Mouse (Mus musculus) midbrain, embryonic 11.5 days (tissue): Measurements from ENCODE around the gene Abi1. TPM values are rescaled to one million over a fixed set of nuclear protein-coding genes. Genes with fewer than 3 reads are reported as not detected.

ENCODE experiments used
- ATAC-seq: fragments of 200-750 bp; cut with Nextera tagmentation; 2 replicates; pipeline ENCODE4 v1.8.0; 2017; ENCODE audit warnings: moderate TSS enrichment, moderate library complexity; ENCODE audit not compliant: low FRiP score
- DNase-seq: peaks from one replicate; pipeline ENCODE4 v3.0.0; 2015; ENCODE audit warnings: low spot score; ENCODE audit errors: missing footprints
- H3K27ac ChIP-seq: fragments of 300-500 bp; sonication (generic); 2 replicates; pipeline ENCODE4 v1.5.1; 2014; ENCODE audit warnings: low read depth, low read length
- H3K27me3 ChIP-seq: fragments of 300-500 bp; sonication (generic); 2 replicates; pipeline ENCODE4 v1.6.1; 2014; ENCODE audit warnings: mild to moderate bottlenecking, low read length, moderate library complexity, mixed read lengths; ENCODE audit not compliant: control insufficient read depth, insufficient read depth
- H3K36me3 ChIP-seq: fragments of 300-500 bp; sonication (generic); 2 replicates; pipeline ENCODE4 v1.6.1; 2014; ENCODE audit warnings: mild to moderate bottlenecking, low read length, moderate library complexity, mixed read lengths; ENCODE audit not compliant: control insufficient read depth, insufficient read depth
- H3K4me1 ChIP-seq: fragments of 300-500 bp; sonication (generic); 2 replicates; pipeline ENCODE4 v1.6.1; 2014; ENCODE audit warnings: low read length; ENCODE audit not compliant: control insufficient read depth, insufficient read depth
- H3K4me2 ChIP-seq: fragments of 300-500 bp; sonication (generic); 2 replicates; pipeline ENCODE4 v1.6.1; 2014; ENCODE audit warnings: mild to moderate bottlenecking, moderate library complexity
- H3K4me3 ChIP-seq: fragments of 300-500 bp; sonication (generic); 2 replicates; pipeline ENCODE4 v1.5.1; 2014; ENCODE audit warnings: low read depth, low read length
- H3K9ac ChIP-seq: fragments of 300-500 bp; sonication (generic); 2 replicates; pipeline ENCODE4 v1.6.1; 2014; ENCODE audit warnings: low read length
- H3K9me3 ChIP-seq: fragments of 300-500 bp; sonication (generic); 2 replicates; pipeline ENCODE4 v1.6.1; 2016; ENCODE audit warnings: low read length; ENCODE audit not compliant: control insufficient read depth
- WGBS: fragments of 180-500 bp; shearing (Covaris S2); extraction: QIAGEN DNeasy Blood & Tissue Kit; methylation state at CpG from one replicate; pipeline ENCODE4 v1.1.7; 2014; 5-methylcytosine and 5-hydroxymethylcytosine counted together
- polyA plus RNA-seq: library from polyadenylated mRNA; unstranded; fragments of >200 nt; fragmentation: Nextera tagmentation; extraction: Ambion mirVana; gene quantifications from 2 replicates; pipeline ENCODE4 v1.2.1, GENCODE M21; 2014

Abi1 gene
- polyA plus RNA-seq, 1 experiment from 2014 or later, result 40.6 TPM

DNA sequence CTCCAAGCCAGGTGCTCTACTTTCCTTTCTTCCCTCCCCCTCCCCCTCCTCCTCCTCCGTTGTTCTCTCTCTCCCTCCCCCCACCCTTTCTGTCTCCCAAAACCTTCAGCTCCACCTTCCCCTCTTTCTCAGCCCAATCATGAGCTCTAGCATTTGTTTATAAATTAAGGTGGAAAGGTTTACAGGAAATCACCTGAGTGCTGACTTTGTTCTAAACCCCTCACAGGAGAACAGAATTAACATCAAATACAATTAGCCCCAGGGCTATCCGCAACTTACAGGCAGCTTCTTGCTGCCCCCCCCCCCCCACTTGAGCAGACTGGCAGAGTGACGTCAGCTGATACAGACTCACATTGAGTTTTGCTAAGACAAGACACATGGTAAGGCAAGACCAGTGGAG lies 37.4 kb downstream of the Abi1 start:
- H3K27ac ChIP-seq, result no peak overlapping the region
- H3K36me3 ChIP-seq, result no peaks in the 10 kb centered on the region
- no peaks in the 10 kb centered on the region for H3K4me1 ChIP-seq
- H3K4me3 ChIP-seq, result no peak overlapping the region
- H3K4me2 ChIP-seq, result no peak overlapping the region
- no peaks in the 10 kb centered on the region for H3K9me3 ChIP-seq
- H3K9ac ChIP-seq, result no peak overlapping the region
- H3K27me3 ChIP-seq, result no peaks in the 10 kb centered on the region
- DNase-seq (no peak), ATAC-seq (no peak)
- WGBS, result 57% methylated on average over 3 of the region's 3 CpGs

- 89% methylated on average over 1 of the region's 1 CpGs for WGBS
- H3K9me3 ChIP-seq, result no peaks in the 10 kb centered on the region
Observed at GRCm38 (mm10) chr2:22999620-23000019, 40.4 kb downstream of the Abi1 start.

DNA sequence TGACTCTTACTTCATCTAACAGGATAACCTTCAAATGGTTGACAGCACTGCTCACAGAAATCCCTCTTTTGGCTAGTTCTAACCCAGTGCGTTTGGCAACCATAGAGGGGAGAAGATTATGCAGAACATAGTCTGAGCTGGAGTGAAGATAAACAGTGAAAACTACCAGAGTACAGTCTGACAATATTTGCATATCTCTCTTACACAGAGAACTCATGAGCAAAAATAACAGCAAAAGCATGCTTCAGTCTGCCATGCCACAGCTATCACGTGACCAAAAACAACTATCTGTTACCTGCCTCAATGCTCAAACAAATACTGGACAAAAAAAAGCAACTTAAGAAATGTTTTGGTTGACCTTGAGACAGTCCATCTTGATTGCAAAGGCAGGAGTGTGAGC lies 41.2 kb downstream of the Abi1 start:
- no peaks in the 10 kb centered on the region for H3K9me3 ChIP-seq
- no peaks in the 10 kb centered on the region for H3K4me1 ChIP-seq
- DNase-seq, result no peak
- 85% methylated on average over 2 of the region's 2 CpGs for WGBS
- H3K27me3 ChIP-seq, result no peaks in the 10 kb centered on the region
- no peaks in the 10 kb centered on the region for H3K36me3 ChIP-seq
- H3K27ac ChIP-seq, result no peak overlapping the region
- H3K4me2 ChIP-seq, result no peak overlapping the region
- H3K9ac ChIP-seq, result no peak overlapping the region
- ATAC-seq, result no peak
- no peak overlapping the region for H3K4me3 ChIP-seq

More at GRCm38 (mm10) chr2:22999620-23000019, 40.4 kb downstream of the Abi1 start:
- no peak overlapping the region for H3K9ac ChIP-seq
- no peak overlapping the region for H3K4me2 ChIP-seq
- ATAC-seq, result no peak
- no peak overlapping the region for H3K4me3 ChIP-seq
- no peaks in the 10 kb centered on the region for H3K4me1 ChIP-seq
- no peaks in the 10 kb centered on the region for H3K36me3 ChIP-seq
- no peak for DNase-seq
- no peaks in the 10 kb centered on the region for H3K27me3 ChIP-seq
- H3K27ac ChIP-seq, result no peak overlapping the region

GRCm38 (mm10) chr2:22998015-22998414 lies 42.0 kb downstream of the Abi1 start:
- H3K27me3 ChIP-seq, result no peaks in the 10 kb centered on the region
- no peak for DNase-seq
- no peak overlapping the region for H3K4me2 ChIP-seq
- no peaks in the 10 kb centered on the region for H3K36me3 ChIP-seq
- H3K9me3 ChIP-seq, result no peaks in the 10 kb centered on the region
- ATAC-seq, result no peak
- H3K9ac ChIP-seq, result no peak overlapping the region
- no peaks in the 10 kb centered on the region for H3K4me1 ChIP-seq
- no peak overlapping the region for H3K4me3 ChIP-seq
- H3K27ac ChIP-seq, result no peak overlapping the region
- WGBS, result 90% methylated on average over 2 of the region's 2 CpGs

- no peak for ATAC-seq
- no peaks in the 10 kb centered on the region for H3K9me3 ChIP-seq
- no peaks in the 10 kb centered on the region for H3K36me3 ChIP-seq
- no peak overlapping the region for H3K27ac ChIP-seq
- no peak for DNase-seq
- H3K9ac ChIP-seq, result no peak overlapping the region
- H3K4me3 ChIP-seq, result no peak overlapping the region
- no peak overlapping the region for H3K4me2 ChIP-seq
- no peaks in the 10 kb centered on the region for H3K27me3 ChIP-seq
- H3K4me1 ChIP-seq, result no peaks in the 10 kb centered on the region
Observed at GRCm38 (mm10) chr2:22996071-22996470, 44.0 kb downstream of the Abi1 start.

DNA sequence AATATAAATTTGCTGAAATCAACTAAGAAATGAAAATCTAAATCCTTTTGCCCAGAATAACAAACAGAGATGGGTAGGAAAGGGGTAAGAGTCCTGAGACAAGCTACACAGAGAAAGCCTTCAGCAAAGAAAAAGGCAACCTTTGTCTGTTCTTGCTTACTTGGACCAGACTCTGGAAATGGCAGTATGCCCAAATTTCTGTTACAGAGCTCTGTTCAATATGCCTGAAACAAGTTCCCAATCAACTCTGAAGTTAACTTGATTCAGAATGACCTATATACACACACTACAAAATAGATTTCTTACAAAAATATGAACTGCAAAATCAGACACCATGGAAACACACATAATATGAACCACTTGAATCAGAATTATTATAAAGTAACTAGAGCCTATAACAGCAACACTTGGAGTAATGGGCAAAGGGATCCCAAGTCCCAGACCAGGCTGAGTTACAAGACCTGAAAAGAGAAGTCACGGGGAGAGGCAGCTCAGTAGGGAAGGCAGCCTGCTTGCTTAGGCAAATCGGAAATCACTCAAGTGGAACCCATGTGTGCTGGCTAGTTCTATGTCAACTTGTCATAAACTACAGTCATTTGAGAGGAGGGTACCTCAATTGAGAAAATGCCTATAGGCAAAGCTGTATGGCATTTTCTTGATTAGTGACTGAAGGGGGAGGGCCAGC lies 53.9 kb downstream of the Abi1 start:
- 70% methylated on average over 2 of the region's 2 CpGs for WGBS

DNA sequence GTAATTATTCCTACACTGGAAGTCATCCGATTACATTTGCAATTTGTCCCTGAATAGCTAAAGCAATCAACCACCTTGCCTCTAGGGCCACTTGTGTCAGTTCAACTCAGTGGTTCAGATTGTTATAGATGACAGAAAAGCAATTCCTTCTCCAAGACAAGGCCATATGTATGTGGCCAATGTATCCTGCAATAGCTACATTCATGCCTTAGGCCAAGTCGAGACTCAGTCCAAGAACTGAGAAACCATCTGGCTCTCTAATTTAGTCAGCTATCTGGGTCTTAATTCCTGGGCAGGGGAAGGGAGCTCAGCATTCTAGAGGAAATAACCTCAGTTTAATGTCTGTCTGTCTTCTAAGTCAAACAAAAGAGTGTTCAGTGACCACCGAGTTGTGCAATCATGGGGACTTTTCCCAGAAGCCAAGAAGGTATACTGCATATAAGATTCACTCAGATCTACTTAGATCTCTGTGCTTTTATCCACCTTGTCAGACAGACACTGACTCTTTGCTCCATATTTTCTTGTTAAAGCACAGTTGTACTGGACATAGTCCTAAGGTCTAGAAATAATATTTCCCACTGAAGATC lies 62.6 kb downstream of the Abi1 start:
- Histone ChIP-seq H3K36me3 (no peaks in the 10 kb centered on the region), H3K9me3 (no peaks in the 10 kb centered on the region), H3K9ac (no peak overlapping the region), H3K4me3 (no peak overlapping the region), H3K27ac (no peak overlapping the region), H3K27me3 (no peaks in the 10 kb centered on the region), H3K4me2 (no peak overlapping the region), H3K4me1 (no peaks in the 10 kb centered on the region)
- 89% methylated on average over 3 of the region's 3 CpGs for WGBS
- ATAC-seq, result no peak
- DNase-seq, result no peak

More for the DNA sequence above, 53.9 kb downstream of the Abi1 start:
- no peak overlapping the region for H3K4me2 ChIP-seq
- no peak for DNase-seq
- no peaks in the 10 kb centered on the region for H3K4me1 ChIP-seq
- no peaks in the 10 kb centered on the region for H3K27me3 ChIP-seq
- no peaks in the 10 kb centered on the region for H3K36me3 ChIP-seq
- no peak for ATAC-seq
- H3K9me3 ChIP-seq, result no peaks in the 10 kb centered on the region
- no peak overlapping the region for H3K4me3 ChIP-seq
- H3K9ac ChIP-seq, result no peak overlapping the region
- H3K27ac ChIP-seq, result no peak overlapping the region

GRCm38 (mm10) chr2:22962970-22963369 lies 77.1 kb downstream of the Abi1 start:
- H3K4me3 ChIP-seq, result no peak overlapping the region
- no peak overlapping the region for H3K9ac ChIP-seq
- H3K4me1 ChIP-seq, result no peaks in the 10 kb centered on the region
- H3K9me3 ChIP-seq, result no peaks in the 10 kb centered on the region
- no peak overlapping the region for H3K4me2 ChIP-seq
- no peaks in the 10 kb centered on the region for H3K36me3 ChIP-seq
- DNase-seq (no peak), ATAC-seq (no peak)
- H3K27me3 ChIP-seq, result no peaks in the 10 kb centered on the region
- WGBS, result 94% methylated on average over 3 of the region's 3 CpGs
- no peak overlapping the region for H3K27ac ChIP-seq

DNA sequence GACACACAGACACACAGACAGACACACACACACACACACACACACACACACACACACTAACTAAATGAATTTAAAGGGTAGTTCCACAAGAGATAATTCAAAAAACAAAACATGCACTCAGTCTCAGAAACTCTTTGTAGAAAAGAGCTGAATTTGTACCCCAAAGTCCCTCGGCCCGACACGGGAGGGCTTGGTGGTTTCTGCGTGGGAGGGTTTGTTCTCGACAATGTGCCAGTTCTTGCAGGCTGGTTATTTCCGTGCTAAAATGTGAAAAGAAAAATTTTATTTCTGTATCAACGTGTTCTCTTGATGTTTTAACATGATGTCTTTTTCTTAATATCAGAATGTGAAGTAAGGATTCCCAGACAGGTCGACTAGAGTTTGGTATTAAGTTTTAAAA lies 77.8 kb downstream of the Abi1 start:
- Histone ChIP-seq H3K4me3 (no peak overlapping the region), H3K36me3 (no peaks in the 10 kb centered on the region), H3K27ac (no peak overlapping the region), H3K9ac (no peak overlapping the region), H3K9me3 (no peaks in the 10 kb centered on the region), H3K27me3 (no peaks in the 10 kb centered on the region), H3K4me2 (no peak overlapping the region), H3K4me1 (no peaks in the 10 kb centered on the region)
- ATAC-seq (no peak), DNase-seq (no peak)
- 92% methylated on average over 8 of the region's 8 CpGs for WGBS
